16 mouse cellular contexts compared by ENCODE assay signal in the genomic region with DNA sequence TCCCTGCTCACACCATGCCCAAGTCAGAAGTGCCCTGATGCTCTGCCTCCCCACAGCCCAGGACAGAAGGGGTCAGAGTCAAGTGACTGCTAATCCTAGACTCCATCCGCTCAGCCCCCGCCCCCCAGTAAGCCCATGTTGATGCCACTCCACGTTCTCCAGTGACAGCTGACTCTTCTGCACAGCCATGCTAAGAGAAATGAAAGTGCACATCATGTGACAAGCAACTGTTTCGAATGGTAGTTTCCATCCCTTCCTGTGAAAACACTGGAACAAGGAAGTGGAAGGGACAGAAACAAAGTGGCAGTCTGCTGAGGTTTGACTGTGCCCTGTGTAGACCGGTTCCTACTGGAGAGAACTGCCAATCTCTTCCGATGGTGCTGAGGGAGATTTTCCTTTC. TPM values are rescaled to one million over a fixed set of nuclear protein-coding genes. Genes with fewer than 3 reads are reported as not detected.
DNase-seq lines count a peak whose midpoint lies in the region; ATAC-seq lines count a peak whose summit lies in the region.
"Had no signal": no experiment of that assay in that cellular context is flagged by ENCODE, and none has a peak within 500 bp of the region (broad histone marks: within the 10 kb centered on the region; RNA-seq: fewer than 3 reads in every experiment).

No protein-coding gene starts in this region.

- no peak overlapping the region for H3K9ac ChIP-seq in heart, embryonic 13.5 days
- H3K9ac ChIP-seq: embryonic facial prominence, embryonic 12.5 days; limb, embryonic 13.5 days; midbrain, embryonic 15.5 days had no signal

- H3K9me3 ChIP-seq in heart, embryonic 13.5 days: 0 out of 2 replicates have a peak, but pooled peaks cover 3% of the 10 kb centered on the region
- H3K9me3 ChIP-seq: embryonic facial prominence, embryonic 12.5 days; limb, embryonic 13.5 days; midbrain, embryonic 15.5 days had no signal

- no peak overlapping the region for H3K27ac ChIP-seq in heart, embryonic 13.5 days (replicated peaks)
- H3K27ac ChIP-seq: embryonic facial prominence, embryonic 12.5 days; gastrocnemius, adult 2 months; limb, embryonic 13.5 days had no signal

- no peak for DNase-seq in heart, postnatal 4 days
- peak; percentile 42 for DNase-seq in layer of hippocampus, adult 9-11 months
- DNase-seq in layer of hippocampus, adult 18-20 months (ENCODE audit: low spot score in 2 of 2): no peak
- DNase-seq in ZHBTc4 (ENCODE audit: low read depth, low spot score): peak; percentile 62
- DNase-seq in adrenal gland, postnatal 10 days: no peak
- DNase-seq: cerebellum, adult 9-10 months; gastrocnemius, adult 2 months; kidney, adult 8-10 months; layer of hippocampus, postnatal 36 days had no signal

- H3K4me3 ChIP-seq in heart, embryonic 13.5 days: no peak overlapping the region
- H3K4me3 ChIP-seq: embryonic facial prominence, embryonic 12.5 days; gastrocnemius, adult 2 months; limb, embryonic 13.5 days; midbrain, embryonic 15.5 days had no signal

- no peaks in the 10 kb centered on the region for H3K27me3 ChIP-seq in heart, embryonic 13.5 days (replicated peaks)
- H3K27me3 ChIP-seq: embryonic facial prominence, embryonic 12.5 days; limb, embryonic 13.5 days; midbrain, embryonic 15.5 days had no signal

- 65% methylated on average over 6 of the region's 6 CpGs for WGBS in heart, embryonic 13.5 days

- peaks cover 8% of the 10 kb centered on the region for H3K36me3 ChIP-seq in heart, embryonic 13.5 days
- H3K36me3 ChIP-seq: midbrain, embryonic 15.5 days had no signal

- no peaks in the 10 kb centered on the region for H3K4me1 ChIP-seq in heart, embryonic 13.5 days

- peak overlapping the region; percentile 6; the same call in 1 of the 2 replicates for H3K4me2 ChIP-seq in heart, embryonic 13.5 days
- H3K4me2 ChIP-seq: embryonic facial prominence, embryonic 12.5 days; limb, embryonic 13.5 days; midbrain, embryonic 15.5 days had no signal

- no peak for ATAC-seq in heart, embryonic 13.5 days (ENCODE audit: extremely low read depth, insufficient number of reproducible peaks, low FRiP score, low TSS enrichment)
- ATAC-seq in megakaryocyte, adult 5-6 weeks (ENCODE audit: poor library complexity, severe bottlenecking): peak; percentile 77
- no peak for ATAC-seq in activated CD4-positive, CD25-positive, alpha-beta regulatory T cell, adult 4 months
- ATAC-seq: lung, postnatal 0 days had no signal

RNA-seq across cellular contexts. Expression of gene Wdr41, which starts 56.8 kb away (rescaled TPM):
- polyA plus RNA-seq in heart, embryonic 13.5 days (2015; fragmentation: Nextera tagmentation; extraction: Ambion mirVana): 16.5 and 17.6 TPM in 2 replicates
- total RNA-seq in heart, postnatal 4 days (2021): 10 to 100 TPM; 18.2 to 18.5 TPM
- 10 to 100 TPM; 22.3 to 25.2 TPM for total RNA-seq in layer of hippocampus, adult 18-20 months (2021)
- 32.0 and 32.6 TPM in 2 replicates for total RNA-seq in megakaryocyte, adult 5-6 weeks (2015)
- 17.9 and 20.4 TPM in 2 replicates for total RNA-seq in megakaryocyte, adult 5-6 weeks (2017)
- 10 to 100 TPM; 19.0 to 22.4 TPM for total RNA-seq in adrenal gland, postnatal 10 days (2021)
- 1 to 10 TPM; 3.7 to 4.1 TPM for polyA plus RNA-seq in activated CD4-positive, CD25-positive, alpha-beta regulatory T cell, adult 4 months (2017; shearing (Covaris generic))

Comparison
In these comparisons a context has a peak if more than half of its experiments do, and no peak if none do; other contexts are left out.
1. DNase-seq: peak in layer of hippocampus, adult 9-11 months (single experiment) and ZHBTc4 (single experiment); none in heart, postnatal 4 days (single experiment), layer of hippocampus, adult 18-20 months (0 of 2) and adrenal gland, postnatal 10 days (single experiment).